Mouse (Mus musculus): ENCODE measurements at regions not wholly inside any gene's neighbourhood (a gene's known extent, or its start where the extent isn't known, plus 50 kb on each side); places are given as distances from the start of the nearest gene placed in this dataset.

- Histone ChIP-seq H3K27ac (ENCODE audit: control insufficient read depth, insufficient read depth, low read depth, low read length, poor library complexity) (no peak overlapping the region), H3K4me3 (replicated peaks; ENCODE audit: control insufficient read depth, low read depth, low read length) (no peak overlapping the region), H3K4me1 (ENCODE audit: control insufficient read depth, insufficient read depth, low read length) (peaks cover 2% of the 10 kb centered on the region)
- TF ChIP-seq CTCF (IDR thresholded peaks at IDR 0.05; ENCODE audit: control insufficient read depth, insufficient read depth, low read length) (no peak), POLR2A (IDR thresholded peaks at IDR 0.05; ENCODE audit: borderline replicate concordance, control insufficient read depth, low read depth, low read length) (no peak)
- 74% methylated on average over 13 of the region's 13 CpGs for whole genome bisulfite sequencing
These were observed 897.8 kb upstream of the Car8 start for GRCm38 (mm10) chr4:9136657-9137056.

- Histone ChIP-seq H3K4me3 (replicated peaks; ENCODE audit: control insufficient read depth, low read depth, low read length) (no peak overlapping the region), H3K4me1 (ENCODE audit: control insufficient read depth, insufficient read depth, low read length) (peaks cover 4% of the 10 kb centered on the region), H3K27ac (ENCODE audit: control insufficient read depth, insufficient read depth, low read depth, low read length, poor library complexity) (no peak overlapping the region)
- WGBS, result 45% methylated on average over 10 of the region's 10 CpGs
- no peak for TF ChIP-seq CTCF (IDR thresholded peaks at IDR 0.05; ENCODE audit: control insufficient read depth, insufficient read depth, low read length)
- TF ChIP-seq POLR2A (IDR thresholded peaks at IDR 0.05; ENCODE audit: borderline replicate concordance, control insufficient read depth, low read depth, low read length), result no peak
These were observed 897.3 kb upstream of the Car8 start for GRCm38 (mm10) chr4:9136188-9136569.

GRCm38 (mm10) chr4:9135481-9136187 is 896.8 kb upstream of the Car8 start:
- Histone ChIP-seq H3K4me1 (ENCODE audit: control insufficient read depth, insufficient read depth, low read length) (peaks cover 5% of the 10 kb centered on the region), H3K27ac (ENCODE audit: control insufficient read depth, insufficient read depth, low read depth, low read length, poor library complexity) (no peak overlapping the region), H3K4me3 (replicated peaks; ENCODE audit: control insufficient read depth, low read depth, low read length) (no peak overlapping the region)
- WGBS, result 13% methylated on average over 21 of the region's 21 CpGs
- no peak for TF ChIP-seq POLR2A (IDR thresholded peaks at IDR 0.05; ENCODE audit: borderline replicate concordance, control insufficient read depth, low read depth, low read length)
- peak; percentile 92 for TF ChIP-seq CTCF (IDR thresholded peaks at IDR 0.05; ENCODE audit: control insufficient read depth, insufficient read depth, low read length)

- Histone ChIP-seq H3K4me3 (replicated peaks; ENCODE audit: control insufficient read depth, low read depth, low read length) (no peak overlapping the region), H3K27ac (ENCODE audit: control insufficient read depth, insufficient read depth, low read depth, low read length, poor library complexity) (no peak overlapping the region), H3K4me1 (ENCODE audit: control insufficient read depth, insufficient read depth, low read length) (peaks cover 5% of the 10 kb centered on the region)
- no peak for TF ChIP-seq POLR2A (IDR thresholded peaks at IDR 0.05; ENCODE audit: borderline replicate concordance, control insufficient read depth, low read depth, low read length)
- TF ChIP-seq CTCF (IDR thresholded peaks at IDR 0.05; ENCODE audit: control insufficient read depth, insufficient read depth, low read length), result no peak
- 60% methylated on average over 2 of the region's 2 CpGs for WGBS
These were observed 894.9 kb upstream of the Car8 start for GRCm38 (mm10) chr4:9133695-9134094.

GRCm38 (mm10) chr4:9132982-9133625 is 894.3 kb upstream of the Car8 start:
- TF ChIP-seq POLR2A (IDR thresholded peaks at IDR 0.05; ENCODE audit: borderline replicate concordance, control insufficient read depth, low read depth, low read length) (no peak), CTCF (IDR thresholded peaks at IDR 0.05; ENCODE audit: control insufficient read depth, insufficient read depth, low read length) (no peak)
- H3K27ac ChIP-seq (ENCODE audit: control insufficient read depth, insufficient read depth, low read depth, low read length, poor library complexity), result no peak overlapping the region
- H3K4me3 ChIP-seq (replicated peaks; ENCODE audit: control insufficient read depth, low read depth, low read length), result no peak overlapping the region
- 69% methylated on average over 12 of the region's 12 CpGs for WGBS
- H3K4me1 ChIP-seq (ENCODE audit: control insufficient read depth, insufficient read depth, low read length), result peaks cover 5% of the 10 kb centered on the region

GRCm38 (mm10) chr4:9132356-9132755 is 893.5 kb upstream of the Car8 start:
- WGBS, result 71% methylated on average over 6 of the region's 6 CpGs
- Histone ChIP-seq H3K4me3 (replicated peaks; ENCODE audit: control insufficient read depth, low read depth, low read length) (no peak overlapping the region), H3K4me1 (ENCODE audit: control insufficient read depth, insufficient read depth, low read length) (peaks cover 5% of the 10 kb centered on the region), H3K27ac (ENCODE audit: control insufficient read depth, insufficient read depth, low read depth, low read length, poor library complexity) (peak overlapping the region; percentile 72; the same call in 1 of the 2 replicates)
- TF ChIP-seq POLR2A (IDR thresholded peaks at IDR 0.05; ENCODE audit: borderline replicate concordance, control insufficient read depth, low read depth, low read length) (no peak), CTCF (IDR thresholded peaks at IDR 0.05; ENCODE audit: control insufficient read depth, insufficient read depth, low read length) (no peak)

GRCm38 (mm10) chr4:9131610-9132009 is 892.8 kb upstream of the Car8 start:
- H3K27ac ChIP-seq (ENCODE audit: control insufficient read depth, insufficient read depth, low read depth, low read length, poor library complexity), result peak overlapping the region; percentile 51; the same call in 1 of the 2 replicates
- H3K4me1 ChIP-seq (ENCODE audit: control insufficient read depth, insufficient read depth, low read length), result peaks cover 5% of the 10 kb centered on the region
- no peak overlapping the region for H3K4me3 ChIP-seq (replicated peaks; ENCODE audit: control insufficient read depth, low read depth, low read length)
- TF ChIP-seq POLR2A (IDR thresholded peaks at IDR 0.05; ENCODE audit: borderline replicate concordance, control insufficient read depth, low read depth, low read length), result no peak
- 10% methylated on average over 9 of the region's 9 CpGs for WGBS

- TF ChIP-seq POLR2A (IDR thresholded peaks at IDR 0.05; ENCODE audit: borderline replicate concordance, control insufficient read depth, low read depth, low read length) (no peak), CTCF (IDR thresholded peaks at IDR 0.05; ENCODE audit: control insufficient read depth, insufficient read depth, low read length) (peak; percentile 66)
- no peak overlapping the region for H3K27ac ChIP-seq (ENCODE audit: control insufficient read depth, insufficient read depth, low read depth, low read length, poor library complexity)
- no peak overlapping the region for H3K4me3 ChIP-seq (replicated peaks; ENCODE audit: control insufficient read depth, low read depth, low read length)
- H3K4me1 ChIP-seq (ENCODE audit: control insufficient read depth, insufficient read depth, low read length), result no peaks in the 10 kb centered on the region; the same call in 1 of the 2 replicates
- WGBS, result 37% methylated on average over 11 of the region's 11 CpGs
These were observed 886.6 kb upstream of the Car8 start for GRCm38 (mm10) chr4:9125236-9125963.
